Mouse (Mus musculus) large intestine, adult 2 months (tissue): ENCODE results near the gene Sh3bgr. TPM values are rescaled to one million over a fixed set of nuclear protein-coding genes. Genes with fewer than 3 reads are reported as not detected.

Experiments
- DNase-seq: peaks from one replicate; pipeline ENCODE4 v3.0.0-alpha.2; 2012; ENCODE audit warnings: low read depth, low spot score
- WGBS: fragments of 180-500 bp; shearing (Covaris S2); methylation state at CpG from one replicate; pipeline ENCODE4 v1.1.7; 2018; 5-methylcytosine and 5-hydroxymethylcytosine counted together
- polyA plus RNA-seq: library from polyadenylated mRNA; depleted of rRNA; stranded (reverse); fragments of >200 nt; gene quantifications from 2 replicates; pipeline ENCODE4 v1.2.3, GENCODE M21; 2012; rRNA removed

Gene Sh3bgr
- polyA plus RNA-seq: 23.8 and 40.1 TPM in 2 replicates

- DNase-seq: peak; percentile 66
- 1% methylated on average over 20 of the region's 20 CpGs for WGBS
These were observed at the start of gene Sh3bgr for GRCm38 (mm10) chr16:96199913-96200701. Gene Sh3bgr (plus strand): TSS chr16:96200450.

GRCm38 (mm10) chr16:96150995-96151394 lies 49.3 kb upstream of the Sh3bgr start:
- WGBS: 18% methylated on average over 4 of the region's 4 CpGs
- no peak for DNase-seq

GRCm38 (mm10) chr16:96151551-96151950 lies 48.7 kb upstream of the Sh3bgr start:
- no peak for DNase-seq
- 16% methylated on average over 9 of the region's 9 CpGs for WGBS

GRCm38 (mm10) chr16:96154476-96154875 lies 45.8 kb upstream of the Sh3bgr start:
- DNase-seq: no peak
- 79% methylated on average over 2 of the region's 2 CpGs for WGBS

GRCm38 (mm10) chr16:96156019-96156418 lies 44.2 kb upstream of the Sh3bgr start:
- WGBS: 76% methylated on average over 8 of the region's 8 CpGs
- no peak for DNase-seq

- DNase-seq: no peak
- WGBS: 90% methylated on average over 11 of the region's 11 CpGs
These were observed 43.1 kb upstream of the Sh3bgr start for GRCm38 (mm10) chr16:96157171-96157570.

- no peak for DNase-seq
- WGBS: 67% methylated on average over 12 of the region's 12 CpGs
These were observed 41.7 kb upstream of the Sh3bgr start for GRCm38 (mm10) chr16:96158511-96159080.

- 3% methylated on average over 67 of the region's 67 CpGs for WGBS
- no peak for DNase-seq
These were observed 41.0 kb upstream of the Sh3bgr start for GRCm38 (mm10) chr16:96159091-96159731.

- DNase-seq: no peak
- 86% methylated on average over 20 of the region's 20 CpGs for WGBS
These were observed 40.4 kb upstream of the Sh3bgr start for GRCm38 (mm10) chr16:96159794-96160346.

- no peak for DNase-seq
- 83% methylated on average over 1 of the region's 1 CpGs for WGBS
These were observed 39.3 kb upstream of the Sh3bgr start for GRCm38 (mm10) chr16:96160927-96161326.

- WGBS: 89% methylated on average over 4 of the region's 4 CpGs
- no peak for DNase-seq
These were observed 38.9 kb upstream of the Sh3bgr start for GRCm38 (mm10) chr16:96161336-96161735.

- 70% methylated on average over 4 of the region's 4 CpGs for WGBS
These were observed 34.5 kb upstream of the Sh3bgr start for GRCm38 (mm10) chr16:96165723-96166264.

GRCm38 (mm10) chr16:96168837-96169236 lies 31.4 kb upstream of the Sh3bgr start:
- 88% methylated on average over 4 of the region's 4 CpGs for WGBS
- no peak for DNase-seq

More at GRCm38 (mm10) chr16:96165723-96166264, 34.5 kb upstream of the Sh3bgr start:
- no peak for DNase-seq

- 75% methylated on average over 8 of the region's 8 CpGs for WGBS
- no peak for DNase-seq
These were observed 26.6 kb upstream of the Sh3bgr start for GRCm38 (mm10) chr16:96173648-96174047.

- 57% methylated on average over 2 of the region's 2 CpGs for WGBS
- no peak for DNase-seq
These were observed 24.9 kb upstream of the Sh3bgr start for GRCm38 (mm10) chr16:96175399-96175798.

GRCm38 (mm10) chr16:96179156-96179555 lies 21.1 kb upstream of the Sh3bgr start:
- DNase-seq: no peak

- 90% methylated on average over 5 of the region's 5 CpGs for WGBS
- DNase-seq: no peak
These were observed 12.6 kb upstream of the Sh3bgr start for GRCm38 (mm10) chr16:96187619-96188018.

- peak; percentile 97 for DNase-seq
- WGBS: under 1% methylated on average over 75 of the region's 77 CpGs
These were observed 8.4 kb upstream of the Sh3bgr start, which contains the start of gene Lca5l for GRCm38 (mm10) chr16:96191531-96192506. Gene Lca5l (minus strand): TSS chr16:96192271.

GRCm38 (mm10) chr16:96200702-96201028 lies 415 bp downstream of the Sh3bgr start:
- 37% methylated on average over 9 of the region's 9 CpGs for WGBS

More at GRCm38 (mm10) chr16:96200702-96201028, 415 bp downstream of the Sh3bgr start:
- DNase-seq: no peak
